Mouse (Mus musculus): ENCODE data around the gene Shisal2a. TPM values are rescaled to one million over a fixed set of nuclear protein-coding genes. Genes with fewer than 3 reads are reported as not detected.

Shisal2a gene
- polyA plus RNA-seq, 1 experiment from 2014 or later = 3.4 TPM

DNA sequence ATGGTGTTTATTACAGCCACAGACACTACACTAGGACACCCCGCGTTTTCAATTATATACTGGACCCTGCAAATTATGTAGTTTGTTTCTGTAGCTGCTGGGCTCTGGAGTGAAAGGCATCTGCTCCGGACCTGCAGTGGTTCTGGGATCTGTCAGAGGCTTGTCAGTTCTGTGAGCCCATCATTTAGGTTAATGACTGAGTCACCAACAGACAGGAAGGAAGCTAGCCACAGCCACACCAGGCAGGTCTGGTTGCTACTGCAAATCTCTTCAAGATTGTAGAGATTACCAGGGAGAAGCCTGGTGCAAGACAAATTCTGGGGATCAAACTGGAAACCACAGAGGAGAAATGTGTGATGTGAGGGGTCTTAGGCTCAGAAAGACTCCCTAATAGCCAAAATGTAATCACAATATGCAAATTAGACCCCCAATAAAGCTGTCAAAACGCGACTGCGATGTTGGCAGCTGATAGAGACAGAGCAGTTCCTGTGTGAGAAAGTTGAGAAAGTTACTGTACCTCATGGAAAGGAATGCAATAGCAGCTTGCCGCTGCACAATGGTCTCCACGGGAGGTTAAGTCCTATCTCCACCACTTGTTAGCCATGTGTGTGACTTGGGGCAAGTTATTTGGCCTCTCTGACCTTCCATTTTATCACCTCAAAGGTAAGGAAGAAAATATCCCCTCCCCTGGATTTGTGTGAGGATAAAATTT is 33.2 kb downstream of the Shisal2a start:
- DNase-seq (ENCODE audit: low spot score) = no peak
- H3K27me3 ChIP-seq (replicated peaks; ENCODE audit: control insufficient read depth, insufficient read depth, low read length) = no peaks in the 10 kb centered on the region
- no peaks in the 10 kb centered on the region for H3K36me3 ChIP-seq (ENCODE audit: control insufficient read depth, insufficient read depth, low read length)
- no peak for ATAC-seq (replicated peaks; ENCODE audit: low FRiP score, low TSS enrichment, low read depth)
- no peak overlapping the region for H3K4me2 ChIP-seq (ENCODE audit: low read length)
- no peak overlapping the region for H3K9ac ChIP-seq (ENCODE audit: low read length)
- H3K4me1 ChIP-seq (replicated peaks; ENCODE audit: control insufficient read depth, insufficient read depth, low read length) = peaks cover 51% of the 10 kb centered on the region
- H3K4me3 ChIP-seq (ENCODE audit: low read depth, low read length) = no peak overlapping the region
- 11% methylated on average over 8 of the region's 8 CpGs for WGBS
- H3K27ac ChIP-seq (ENCODE audit: low read depth) = peak overlapping the region; percentile 47; the same call in 1 of the 2 replicates
- no peaks in the 10 kb centered on the region for H3K9me3 ChIP-seq (ENCODE audit: control insufficient read depth, low read length)

- H3K4me1 ChIP-seq (replicated peaks; ENCODE audit: control insufficient read depth, insufficient read depth, low read length) = peaks cover 53% of the 10 kb centered on the region
- no peak overlapping the region for H3K4me3 ChIP-seq (ENCODE audit: low read depth, low read length)
- DNase-seq (ENCODE audit: low spot score) (no peak), ATAC-seq (replicated peaks; ENCODE audit: low FRiP score, low TSS enrichment, low read depth) (no peak)
- peak overlapping the region; percentile 29 for H3K27ac ChIP-seq (ENCODE audit: low read depth)
- H3K27me3 ChIP-seq (replicated peaks; ENCODE audit: control insufficient read depth, insufficient read depth, low read length) = no peaks in the 10 kb centered on the region
- H3K4me2 ChIP-seq (ENCODE audit: low read length) = no peak overlapping the region
- 72% methylated on average over 3 of the region's 3 CpGs for WGBS
- H3K36me3 ChIP-seq (ENCODE audit: control insufficient read depth, insufficient read depth, low read length) = no peaks in the 10 kb centered on the region
- H3K9ac ChIP-seq (ENCODE audit: low read length) = no peak overlapping the region
- no peaks in the 10 kb centered on the region for H3K9me3 ChIP-seq (ENCODE audit: control insufficient read depth, low read length)
Observed at GRCm38 (mm10) chr4:108349064-108349463, 34.1 kb downstream of the Shisal2a start.

- no peaks in the 10 kb centered on the region for H3K27me3 ChIP-seq (replicated peaks; ENCODE audit: control insufficient read depth, insufficient read depth, low read length)
- no peak overlapping the region for H3K4me3 ChIP-seq (ENCODE audit: low read depth, low read length)
- ATAC-seq (replicated peaks; ENCODE audit: low FRiP score, low TSS enrichment, low read depth) (no peak), DNase-seq (ENCODE audit: low spot score) (no peak)
- H3K4me1 ChIP-seq (replicated peaks; ENCODE audit: control insufficient read depth, insufficient read depth, low read length) = peaks cover 53% of the 10 kb centered on the region
- no peak overlapping the region for H3K4me2 ChIP-seq (ENCODE audit: low read length)
- H3K27ac ChIP-seq (ENCODE audit: low read depth) = peak overlapping the region; percentile 29
- H3K9me3 ChIP-seq (ENCODE audit: control insufficient read depth, low read length) = no peaks in the 10 kb centered on the region
- WGBS = 24% methylated on average over 5 of the region's 5 CpGs
- H3K36me3 ChIP-seq (ENCODE audit: control insufficient read depth, insufficient read depth, low read length) = no peaks in the 10 kb centered on the region
- H3K9ac ChIP-seq (ENCODE audit: low read length) = no peak overlapping the region
Observed at GRCm38 (mm10) chr4:108348256-108348875, 34.8 kb downstream of the Shisal2a start.

DNA sequence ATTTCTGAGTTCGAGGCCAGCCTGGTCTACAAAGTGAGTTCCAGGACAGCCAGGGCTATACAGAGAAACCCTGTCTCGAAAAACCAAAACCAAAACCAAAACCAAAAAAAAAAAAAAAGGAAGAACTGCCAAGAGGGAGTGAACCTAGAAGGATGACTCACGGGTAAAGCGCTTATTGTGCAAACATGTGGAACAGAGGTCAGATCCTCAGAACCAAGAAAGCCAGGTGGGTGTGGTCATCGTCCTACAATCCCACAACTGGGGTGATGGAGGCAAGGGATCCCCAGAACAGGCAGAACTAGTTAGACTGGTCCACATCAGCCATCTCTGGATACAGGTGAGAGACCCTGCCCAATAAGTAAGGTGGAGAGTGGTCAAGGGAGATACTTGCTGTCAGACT is 36.0 kb downstream of the Shisal2a start:
- Histone ChIP-seq H3K9me3 (ENCODE audit: control insufficient read depth, low read length) (no peaks in the 10 kb centered on the region), H3K4me3 (ENCODE audit: low read depth, low read length) (no peak overlapping the region), H3K4me2 (ENCODE audit: low read length) (no peak overlapping the region), H3K4me1 (replicated peaks; ENCODE audit: control insufficient read depth, insufficient read depth, low read length) (peaks cover 53% of the 10 kb centered on the region), H3K9ac (ENCODE audit: low read length) (no peak overlapping the region), H3K27ac (ENCODE audit: low read depth) (no peak overlapping the region), H3K27me3 (replicated peaks; ENCODE audit: control insufficient read depth, insufficient read depth, low read length) (no peaks in the 10 kb centered on the region), H3K36me3 (ENCODE audit: control insufficient read depth, insufficient read depth, low read length) (no peaks in the 10 kb centered on the region)
- DNase-seq (ENCODE audit: low spot score) (no peak), ATAC-seq (replicated peaks; ENCODE audit: low FRiP score, low TSS enrichment, low read depth) (peak; percentile 58; the same call in 1 of the 2 replicates)
- 66% methylated on average over 5 of the region's 5 CpGs for WGBS

DNA sequence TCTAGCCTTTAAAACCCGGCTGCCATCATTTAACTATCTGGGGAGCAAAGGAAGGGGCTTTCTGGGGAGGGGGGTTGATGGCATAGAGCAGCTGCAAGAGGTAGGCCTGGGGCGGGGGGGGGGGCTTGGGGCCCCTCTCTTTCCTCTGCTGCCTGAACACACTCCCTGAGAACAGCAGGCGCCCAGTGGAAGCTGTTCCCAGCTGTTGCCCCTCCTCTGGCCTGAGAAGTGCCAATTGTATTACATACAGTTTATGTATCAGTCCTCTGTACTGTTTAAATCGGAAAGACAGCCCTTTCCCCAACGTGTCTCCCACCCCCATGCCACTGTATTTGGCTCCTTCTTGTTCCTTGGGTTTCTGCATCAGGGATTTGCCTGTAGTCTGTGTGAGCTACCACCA is 37.3 kb downstream of the Shisal2a start:
- Histone ChIP-seq H3K4me3 (ENCODE audit: low read depth, low read length) (no peak overlapping the region), H3K9ac (ENCODE audit: low read length) (no peak overlapping the region), H3K4me2 (ENCODE audit: low read length) (no peak overlapping the region), H3K4me1 (replicated peaks; ENCODE audit: control insufficient read depth, insufficient read depth, low read length) (peaks cover 44% of the 10 kb centered on the region), H3K9me3 (ENCODE audit: control insufficient read depth, low read length) (no peaks in the 10 kb centered on the region), H3K27ac (ENCODE audit: low read depth) (peak overlapping the region; percentile 30), H3K36me3 (ENCODE audit: control insufficient read depth, insufficient read depth, low read length) (no peaks in the 10 kb centered on the region), H3K27me3 (replicated peaks; ENCODE audit: control insufficient read depth, insufficient read depth, low read length) (no peaks in the 10 kb centered on the region)
- ATAC-seq (replicated peaks; ENCODE audit: low FRiP score, low TSS enrichment, low read depth) = no peak
- WGBS = 25% methylated on average over 5 of the region's 5 CpGs
- DNase-seq (ENCODE audit: low spot score) = no peak

DNA sequence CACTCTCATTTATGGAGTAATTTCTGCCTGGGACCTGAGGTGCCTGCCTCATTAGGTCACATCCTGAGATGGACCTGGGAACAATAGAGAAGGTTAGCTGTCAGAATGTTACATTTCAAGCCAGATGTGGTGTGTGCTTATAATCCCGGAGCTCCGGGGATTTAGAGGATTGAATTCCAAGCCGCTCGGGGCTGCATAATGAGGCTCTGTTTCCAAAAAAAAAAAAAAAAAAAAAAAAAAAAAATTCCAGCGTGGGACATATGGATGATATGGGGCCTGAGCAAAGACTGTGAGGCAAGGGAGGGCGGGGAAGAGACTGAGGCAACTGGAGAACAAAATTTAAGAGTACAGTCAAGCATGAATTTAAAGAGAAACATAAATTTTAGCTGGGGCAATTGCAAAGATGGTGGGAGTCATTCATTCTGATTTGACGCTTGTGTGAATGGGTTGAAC is 38.5 kb downstream of the Shisal2a start:
- DNase-seq (ENCODE audit: low spot score) (no peak), ATAC-seq (replicated peaks; ENCODE audit: low FRiP score, low TSS enrichment, low read depth) (no peak)
- H3K9ac ChIP-seq (ENCODE audit: low read length) = no peak overlapping the region
- H3K9me3 ChIP-seq (ENCODE audit: control insufficient read depth, low read length) = no peaks in the 10 kb centered on the region
- peak overlapping the region; percentile 30 for H3K27ac ChIP-seq (ENCODE audit: low read depth)
- no peak overlapping the region for H3K4me2 ChIP-seq (ENCODE audit: low read length)
- peaks cover 4% of the 10 kb centered on the region; the same call in 1 of the 2 replicates for H3K36me3 ChIP-seq (ENCODE audit: control insufficient read depth, insufficient read depth, low read length)
- 18% methylated on average over 7 of the region's 7 CpGs for WGBS
- no peaks in the 10 kb centered on the region for H3K27me3 ChIP-seq (replicated peaks; ENCODE audit: control insufficient read depth, insufficient read depth, low read length)
- H3K4me3 ChIP-seq (ENCODE audit: low read depth, low read length) = no peak overlapping the region
- peaks cover 33% of the 10 kb centered on the region for H3K4me1 ChIP-seq (replicated peaks; ENCODE audit: control insufficient read depth, insufficient read depth, low read length)

GRCm38 (mm10) chr4:108339277-108339690 is 43.9 kb downstream of the Shisal2a start:
- Histone ChIP-seq H3K4me2 (ENCODE audit: low read length) (no peak overlapping the region), H3K9ac (ENCODE audit: low read length) (no peak overlapping the region), H3K4me3 (ENCODE audit: low read depth, low read length) (no peak overlapping the region), H3K36me3 (ENCODE audit: control insufficient read depth, insufficient read depth, low read length) (peaks cover 29% of the 10 kb centered on the region), H3K9me3 (ENCODE audit: control insufficient read depth, low read length) (no peaks in the 10 kb centered on the region), H3K27me3 (replicated peaks; ENCODE audit: control insufficient read depth, insufficient read depth, low read length) (no peaks in the 10 kb centered on the region), H3K27ac (ENCODE audit: low read depth) (no peak overlapping the region), H3K4me1 (replicated peaks; ENCODE audit: control insufficient read depth, insufficient read depth, low read length) (peaks cover 10% of the 10 kb centered on the region)
- DNase-seq (ENCODE audit: low spot score) (peak; percentile 85), ATAC-seq (replicated peaks; ENCODE audit: low FRiP score, low TSS enrichment, low read depth) (peak; percentile 29; the same call in 1 of the 2 replicates)
- WGBS = 10% methylated on average over 4 of the region's 4 CpGs

- H3K9me3 ChIP-seq (ENCODE audit: control insufficient read depth, low read length) = no peaks in the 10 kb centered on the region
- H3K27ac ChIP-seq (ENCODE audit: low read depth) = 0 out of 2 replicates have a peak overlapping the region, but pooled peaks have one; percentile 16
- ATAC-seq (replicated peaks; ENCODE audit: low FRiP score, low TSS enrichment, low read depth) = no peak
- H3K4me2 ChIP-seq (ENCODE audit: low read length) = no peak overlapping the region
- H3K4me3 ChIP-seq (ENCODE audit: low read depth, low read length) = no peak overlapping the region
- no peak overlapping the region for H3K9ac ChIP-seq (ENCODE audit: low read length)
- no peak for DNase-seq (ENCODE audit: low spot score)
- H3K4me1 ChIP-seq (replicated peaks; ENCODE audit: control insufficient read depth, insufficient read depth, low read length) = peaks cover 10% of the 10 kb centered on the region
- WGBS = 54% methylated on average over 10 of the region's 10 CpGs
- peaks cover 34% of the 10 kb centered on the region for H3K36me3 ChIP-seq (ENCODE audit: control insufficient read depth, insufficient read depth, low read length)
- H3K27me3 ChIP-seq (replicated peaks; ENCODE audit: control insufficient read depth, insufficient read depth, low read length) = no peaks in the 10 kb centered on the region
Observed at GRCm38 (mm10) chr4:108338811-108339210, 44.3 kb downstream of the Shisal2a start.

All from intestine, embryonic 14.5 days (tissue).